Mouse (Mus musculus) heart, adult 2 months (tissue): ENCODE measurements around the gene A730015C16Rik. TPM values are rescaled to one million over a fixed set of nuclear protein-coding genes. Genes with fewer than 3 reads are reported as not detected.

Experiments
- DNase-seq, 2 experiments: peaks; one replicate each; pipeline ENCODE4 v3.0.0; 2021
- H3K27ac ChIP-seq: fragments of 200-600 bp; 2 replicates; pipeline ENCODE4 v1.8.1; 2022
- H3K27me3 ChIP-seq: fragments of 200-500 bp; 2 replicates; pipeline ENCODE4 v1.6.1; 2012; ENCODE audit warnings: mild to moderate bottlenecking, low read length, inconsistent platforms, mixed read lengths; ENCODE audit not compliant: control insufficient read depth, insufficient read depth
- H3K36me3 ChIP-seq: fragments of 200-500 bp; 2 replicates; pipeline ENCODE4 v1.6.1; 2012; ENCODE audit warnings: low read length, inconsistent platforms; ENCODE audit not compliant: control insufficient read depth, insufficient read depth
- H3K4me1 ChIP-seq: fragments of 200-500 bp; 2 replicates; pipeline ENCODE4 v1.6.1; 2011; ENCODE audit warnings: low read length; ENCODE audit not compliant: control insufficient read depth, insufficient read depth
- H3K4me3 ChIP-seq: fragments of 200-600 bp; 2 replicates; pipeline ENCODE4 v1.8.1; 2022
- H3K79me2 ChIP-seq: fragments of 200-500 bp; replicated peaks from 2 replicates; pipeline ENCODE4 v1.6.1; 2012; ENCODE audit warnings: mild to moderate bottlenecking, inconsistent platforms, low read length, moderate library complexity, mixed read lengths; ENCODE audit not compliant: control insufficient read depth, insufficient read depth
- H3K9ac ChIP-seq: fragments of 200-500 bp; 2 replicates; pipeline ENCODE4 v1.6.1; 2012; ENCODE audit warnings: low read depth, mild to moderate bottlenecking, control low read depth, inconsistent platforms, low read length, mixed read lengths
- CTCF ChIP-seq: fragments of 200-600 bp; IDR thresholded peaks from 2 replicates; pipeline ENCODE4 v1.8.1; 2022; ENCODE audit warnings: antibody characterized with exemption, mild to moderate bottlenecking, moderate library complexity
- EP300 ChIP-seq: fragments of 200-500 bp; IDR thresholded peaks from 2 replicates; pipeline ENCODE4 v1.6.1; 2011; ENCODE audit warnings: low read depth, low read length, control low read depth; ENCODE audit not compliant: insufficient read depth
- POLR2A ChIP-seq: fragments of 200-500 bp; IDR thresholded peaks from 2 replicates; pipeline ENCODE4 v1.6.1; 2011; ENCODE audit warnings: mild to moderate bottlenecking, low read depth, low read length, control low read depth; ENCODE audit not compliant: insufficient read depth
- WGBS: fragments of 180-500 bp; shearing (Covaris S2); methylation state at CpG from one replicate; pipeline ENCODE4 v1.1.7; 2018; 5-methylcytosine and 5-hydroxymethylcytosine counted together
- intact Hi-C: fragments of 180-260 bp; cut with DNase I; formaldehyde crosslinking; loops from one replicate; pipeline ENCODE4 v1.15.1; 2025
- polyA plus RNA-seq: library from polyadenylated mRNA; depleted of rRNA; stranded (reverse); fragments of >200 nt; gene quantifications from 2 replicates; pipeline ENCODE4 v1.2.3, GENCODE M21; 2012
- total RNA-seq, 2 experiments: library from RNA; stranded (reverse); gene quantifications; 2 replicates each; pipeline ENCODE4 v1.2.3; 2021

A730015C16Rik gene
- total and polyA plus RNA-seq, 3 experiments: not detected

DNA sequence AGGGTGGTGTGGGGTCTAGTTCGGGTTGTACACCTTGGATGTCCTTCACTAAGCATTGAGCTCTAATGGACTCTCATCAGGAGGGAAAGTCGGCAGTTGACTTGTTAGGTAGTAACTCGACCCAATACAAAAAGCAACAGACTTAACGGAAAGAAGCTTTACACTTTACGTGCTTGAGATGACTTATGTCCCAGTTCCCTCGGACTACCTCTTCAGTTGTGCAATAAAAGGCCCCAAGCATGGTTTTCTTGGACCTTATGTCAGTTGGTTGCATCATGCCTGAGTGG is 14.6 kb downstream of the A730015C16Rik start:
- peak overlapping the region; percentile 86 for H3K4me3 ChIP-seq
- no peak for DNase-seq
- intact Hi-C loops: loop anchor here (2.0 to 5.0 kb wide), 2 partner anchors 53 to 216 kb away; partner anchors contain the start of genes Cc2d1b and Zfyve9
- under 1% methylated on average over 6 of the region's 6 CpGs for WGBS
- peak overlapping the region; percentile 96 for H3K27ac ChIP-seq
- H3K4me1 ChIP-seq: peaks cover 6% of the 10 kb centered on the region
- peaks cover 26% of the 10 kb centered on the region for H3K36me3 ChIP-seq
- H3K27me3 ChIP-seq: no peaks in the 10 kb centered on the region
- TF ChIP-seq POLR2A: no peak
- TF ChIP-seq EP300: no peak
- no peak for TF ChIP-seq CTCF
- H3K9ac ChIP-seq: peak overlapping the region; percentile 73
- H3K79me2 ChIP-seq: no peaks in the 10 kb centered on the region; the same call in 1 of the 2 replicates

GRCm38 (mm10) chr4:108832916-108833827 is 15.2 kb downstream of the A730015C16Rik start, which contains the start of gene Btf3l4:
TSS of gene Btf3l4 (minus strand) at chr4:108833614.
- WGBS: under 1% methylated on average over 71 of the region's 73 CpGs
- TF ChIP-seq CTCF (no peak), POLR2A (peak; percentile 54; the same call in 1 of the 2 replicates), EP300 (0 out of 2 replicates have a peak, but pooled peaks have one; percentile 28)
- H3K79me2 ChIP-seq: no peaks in the 10 kb centered on the region
- H3K9ac ChIP-seq: peak within 1 kb of the TSS; percentile 98
- no peaks in the 10 kb centered on the region for H3K27me3 ChIP-seq
- peak; percentile 92 to 94 for DNase-seq
- peaks cover 22% of the 10 kb centered on the region for H3K36me3 ChIP-seq
- peaks cover 6% of the 10 kb centered on the region for H3K4me1 ChIP-seq
- H3K27ac ChIP-seq: peak within 1 kb of the TSS; percentile 96
- intact Hi-C loops: loop anchor here (2.0 to 5.0 kb wide), 2 partner anchors 52 to 216 kb away; partner anchors contain the start of genes Cc2d1b and Zfyve9
- H3K4me3 ChIP-seq: peak within 1 kb of the TSS; percentile 86

DNA sequence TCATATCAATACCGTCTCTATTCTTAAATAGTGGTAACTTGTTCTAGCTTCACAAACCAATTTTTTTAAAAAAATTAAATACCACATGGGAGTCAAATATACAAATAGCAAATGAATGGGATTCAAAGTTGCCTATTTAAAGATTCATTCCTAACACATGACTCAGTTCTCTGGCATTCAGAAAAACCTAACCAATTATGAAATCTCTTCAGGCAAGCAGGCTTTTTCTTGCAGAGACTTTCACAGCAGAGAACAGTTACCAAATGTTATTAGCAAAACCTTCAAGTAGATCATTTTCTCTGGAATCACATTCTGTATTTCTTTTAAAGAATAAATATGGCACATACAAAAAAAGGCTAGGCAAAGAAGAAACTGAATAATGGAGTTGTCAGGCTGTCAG is 17.7 kb downstream of the A730015C16Rik start:
- no peak overlapping the region for H3K9ac ChIP-seq
- H3K27me3 ChIP-seq: no peaks in the 10 kb centered on the region
- no peak for TF ChIP-seq POLR2A
- no peak for TF ChIP-seq CTCF
- no peak for TF ChIP-seq EP300
- peaks cover 5% of the 10 kb centered on the region for H3K4me1 ChIP-seq
- no peaks in the 10 kb centered on the region for H3K79me2 ChIP-seq
- peak overlapping the region; percentile 96 for H3K27ac ChIP-seq
- DNase-seq: no peak
- intact Hi-C loops: loop anchor here (5.0 kb wide), 1 partner anchor 213 kb away; the partner anchor contains the start of gene Cc2d1b
- peaks cover 21% of the 10 kb centered on the region for H3K36me3 ChIP-seq
- WGBS: 71% methylated on average over 1 of the region's 1 CpGs
- no peak overlapping the region for H3K4me3 ChIP-seq

DNA sequence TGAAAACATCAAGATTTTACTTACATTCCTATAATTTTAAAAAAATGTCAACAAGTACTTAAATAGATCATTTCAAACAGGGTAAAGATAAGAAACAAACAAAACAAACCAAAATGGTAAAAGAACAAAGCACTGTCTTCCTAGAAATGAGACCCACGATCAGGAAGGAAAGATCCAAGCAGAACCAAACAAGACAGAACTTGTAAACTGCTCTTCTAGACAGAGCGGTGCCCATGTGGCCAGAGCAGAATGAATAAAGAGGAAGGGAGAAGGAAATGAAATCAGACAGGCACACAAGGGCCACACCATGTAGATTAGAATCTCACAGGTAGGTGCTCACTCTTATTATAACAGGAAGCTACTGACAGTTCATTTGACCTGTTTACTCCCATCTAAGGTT is 21.8 kb downstream of the A730015C16Rik start:
- Histone ChIP-seq H3K4me3 (no peak overlapping the region), H3K9ac (no peak overlapping the region), H3K27ac (no peak overlapping the region), H3K4me1 (peaks cover under 1% of the 10 kb centered on the region), H3K27me3 (no peaks in the 10 kb centered on the region), H3K36me3 (peaks cover 19% of the 10 kb centered on the region), H3K79me2 (peaks cover 2% of the 10 kb centered on the region; the same call in 1 of the 2 replicates)
- intact Hi-C loops: no loop called here
- 76% methylated on average over 2 of the region's 2 CpGs for WGBS
- no peak for TF ChIP-seq CTCF
- no peak for TF ChIP-seq POLR2A
- no peak for TF ChIP-seq EP300
- no peak for DNase-seq

DNA sequence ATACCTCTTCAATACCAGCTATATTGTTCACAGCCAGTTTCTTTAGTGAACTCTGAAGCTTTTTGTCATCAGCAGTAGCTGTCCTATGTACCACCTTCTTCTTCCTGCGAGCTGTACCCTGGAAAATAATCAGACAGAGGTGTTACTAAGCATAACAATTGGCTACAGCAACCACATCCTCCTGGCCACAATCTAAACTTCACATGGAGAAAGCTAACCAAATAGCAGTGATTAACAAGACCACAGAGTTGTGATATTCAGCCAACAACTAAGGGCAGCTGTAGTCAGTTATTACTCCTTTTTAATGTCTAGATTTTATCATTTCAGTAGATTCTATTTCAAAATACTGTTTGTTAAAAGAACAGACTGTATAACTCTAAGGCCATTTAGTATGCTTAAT is 22.3 kb downstream of the A730015C16Rik start:
- intact Hi-C loops: no loop called here
- no peak for TF ChIP-seq POLR2A
- no peak for TF ChIP-seq CTCF
- TF ChIP-seq EP300: no peak
- no peak for DNase-seq
- H3K4me3 ChIP-seq: no peak overlapping the region
- H3K27ac ChIP-seq: no peak overlapping the region
- H3K79me2 ChIP-seq: peaks cover 2% of the 10 kb centered on the region; the same call in 1 of the 2 replicates
- H3K4me1 ChIP-seq: no peaks in the 10 kb centered on the region
- 58% methylated on average over 1 of the region's 1 CpGs for WGBS
- peaks cover 18% of the 10 kb centered on the region for H3K36me3 ChIP-seq
- H3K27me3 ChIP-seq: no peaks in the 10 kb centered on the region
- H3K9ac ChIP-seq: no peak overlapping the region

GRCm38 (mm10) chr4:108825677-108826076 is 22.7 kb downstream of the A730015C16Rik start:
- 91% methylated on average over 3 of the region's 3 CpGs for WGBS
- no peaks in the 10 kb centered on the region for H3K4me1 ChIP-seq
- H3K27ac ChIP-seq: no peak overlapping the region
- TF ChIP-seq CTCF (no peak), POLR2A (no peak), EP300 (no peak)
- peaks cover 2% of the 10 kb centered on the region; the same call in 1 of the 2 replicates for H3K79me2 ChIP-seq
- no peak for DNase-seq
- H3K27me3 ChIP-seq: no peaks in the 10 kb centered on the region
- no peak overlapping the region for H3K9ac ChIP-seq
- intact Hi-C loops: no loop called here
- no peak overlapping the region for H3K4me3 ChIP-seq
- peaks cover 19% of the 10 kb centered on the region for H3K36me3 ChIP-seq
